Mouse (Mus musculus) neutrophil, adult 59 days (primary cell): ENCODE results near the gene Zfp988. TPM values are rescaled to one million over a fixed set of nuclear protein-coding genes. Genes with fewer than 3 reads are reported as not detected.

Experiments used
- total RNA-seq, 2 experiments: library from RNA; stranded (reverse); gene quantifications; 1 replicate in 1 of 2; 2 replicates in 1 of 2; pipeline ENCODE4 v1.2.4; 2023

Gene Zfp988
- not detected for total RNA-seq

GRCm38 (mm10) chr4:147305436-147305835 lies at the start of gene Zfp988:
TSS of gene Zfp988 (plus strand) at chr4:147305674.

GRCm38 (mm10) chr4:147361003-147361402 lies 55.5 kb downstream of the Zfp988 start, which contains the start of gene Zfp978:
TSS of gene Zfp978 (plus strand) at chr4:147361303.

Other genes with a start within 250 kb of the Zfp988 start
- gene Zfp991, start 173.6 kb upstream of the Zfp988 start, total RNA-seq = 10 to 100 TPM in 1 of 2 experiments, 1 to 10 TPM in 1; 7.5 to 10.6 TPM
- not detected for gene Zfp978, start 55.6 kb downstream of the Zfp988 start, total RNA-seq
- 1 to 10 TPM in 1 of 2 experiments, not detected in 1; 1.3 TPM for gene Zfp982, start 186.7 kb downstream of the Zfp988 start, total RNA-seq
- gene Gm16503, start 234.5 kb downstream of the Zfp988 start, total RNA-seq = not detected
- under 1 TPM; 0.18 TPM for gene Zfp985, start 247.6 kb downstream of the Zfp988 start, total RNA-seq